Mouse (Mus musculus): ENCODE results near the gene Iqgap3.

GRCm38 (mm10) chr3:88094126-88094525, 12.4 kb downstream of the Iqgap3 start:
- TF ChIP-seq POLR2A (IDR thresholded peaks at IDR 0.05; ENCODE audit: control insufficient read depth, low read depth, low read length), result no peak
- no peak for TF ChIP-seq CTCF (IDR thresholded peaks at IDR 0.05; ENCODE audit: control insufficient read depth, insufficient read depth, insufficient replicate concordance, low read depth, low read length)
